Mouse (Mus musculus): ENCODE results near the gene Vmn1r83. TPM values are rescaled to one million over a fixed set of nuclear protein-coding genes. Genes with fewer than 3 reads are reported as not detected.

The Vmn1r83 gene
- polyA plus RNA-seq (2012; rRNA removed) (not detected in 2 replicates), polyA plus RNA-seq (2014; fragmentation: Nextera tagmentation; extraction: Ambion mirVana) (0.10 TPM in 1 of 2 replicates, not detected in the other)

GRCm38 (mm10) chr7:12329381-12329780, at the start of gene Vmn1r83:
Vmn1r83 (minus strand) TSS chr7:12329481.
- H3K4me1 ChIP-seq (ENCODE audit: control insufficient read depth, insufficient read depth, low read length): no peaks in the 10 kb centered on the region
- H3K27ac ChIP-seq (replicated peaks; ENCODE audit: low read depth, low read length): no peak within 1 kb of the TSS
- no peak within 1 kb of the TSS for H3K9ac ChIP-seq (ENCODE audit: low read depth, low read length, severe bottlenecking)
- DNase-seq (ENCODE audit: low spot score) (no peak), ATAC-seq (ENCODE audit: low FRiP score, low read depth) (no peak)
- TF ChIP-seq POLR2A (IDR thresholded peaks at IDR 0.05; ENCODE audit: borderline replicate concordance, extremely low read depth, insufficient read depth, insufficient read length): no peak
- no peak within 1 kb of the TSS for H3K4me2 ChIP-seq (replicated peaks; ENCODE audit: low read depth, low read length, severe bottlenecking)
- H3K36me3 ChIP-seq (ENCODE audit: control insufficient read depth, insufficient read depth, low read length): no peaks in the 10 kb centered on the region
- H3K4me3 ChIP-seq (replicated peaks; ENCODE audit: low read length): no peak within 1 kb of the TSS
- WGBS: 83% methylated on average over 2 of the region's 2 CpGs
- no peaks in the 10 kb centered on the region; the same call in 1 of the 2 replicates for H3K9me3 ChIP-seq (ENCODE audit: control insufficient read depth, low read length)
- H3K27me3 ChIP-seq (ENCODE audit: control insufficient read depth, insufficient read depth, low read length): no peaks in the 10 kb centered on the region

GRCm38 (mm10) chr7:12369173-12369572, 39.9 kb upstream of the Vmn1r83 start, which contains the start of gene Vmn1r84:
Vmn1r84 (minus strand) TSS chr7:12369273.
- ATAC-seq (ENCODE audit: low FRiP score, low read depth) (no peak), DNase-seq (ENCODE audit: low spot score) (no peak)
- Histone ChIP-seq H3K4me3 (replicated peaks; ENCODE audit: low read length) (no peak within 1 kb of the TSS), H3K4me2 (replicated peaks; ENCODE audit: low read depth, low read length, severe bottlenecking) (no peak within 1 kb of the TSS), H3K9ac (ENCODE audit: low read depth, low read length, severe bottlenecking) (no peak within 1 kb of the TSS), H3K27me3 (ENCODE audit: control insufficient read depth, insufficient read depth, low read length) (no peaks in the 10 kb centered on the region), H3K4me1 (ENCODE audit: control insufficient read depth, insufficient read depth, low read length) (no peaks in the 10 kb centered on the region), H3K9me3 (ENCODE audit: control insufficient read depth, low read length) (no peaks in the 10 kb centered on the region), H3K36me3 (ENCODE audit: control insufficient read depth, insufficient read depth, low read length) (no peaks in the 10 kb centered on the region), H3K27ac (replicated peaks; ENCODE audit: low read depth, low read length) (no peak within 1 kb of the TSS)
- no peak for TF ChIP-seq POLR2A (IDR thresholded peaks at IDR 0.05; ENCODE audit: borderline replicate concordance, extremely low read depth, insufficient read depth, insufficient read length)
- 68% methylated on average over 1 of the region's 1 CpGs for WGBS

DNA sequence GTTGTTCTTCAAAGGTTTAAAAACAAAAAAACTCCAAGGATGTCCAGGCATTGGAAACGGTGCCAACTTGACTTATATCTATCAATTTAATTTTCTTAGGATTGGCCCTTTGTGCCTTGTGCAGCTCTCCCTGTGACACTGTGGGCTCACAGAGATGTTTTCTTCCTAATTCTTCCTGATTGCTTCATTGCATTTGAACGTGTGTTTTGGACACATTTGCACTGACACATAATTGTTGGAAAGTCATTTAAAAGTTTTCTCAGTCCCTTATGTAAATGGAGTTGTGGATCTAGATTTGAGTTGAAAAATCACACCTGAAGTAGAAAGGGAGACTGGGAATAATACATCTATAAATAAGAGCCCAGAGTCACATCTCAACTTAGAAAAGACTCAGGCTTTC, 29.2 kb downstream of the Vmn1r83 start, which contains the start of gene Vmn1r82:
Gene Vmn1r82, plus strand, starts transcription at position 301 of the 400 bp plus-strand sequence.
- H3K9ac ChIP-seq (ENCODE audit: low read depth, low read length, severe bottlenecking): no peak within 1 kb of the TSS
- H3K4me2 ChIP-seq (replicated peaks; ENCODE audit: low read depth, low read length, severe bottlenecking): no peak within 1 kb of the TSS
- H3K36me3 ChIP-seq (ENCODE audit: control insufficient read depth, insufficient read depth, low read length): no peaks in the 10 kb centered on the region
- H3K4me1 ChIP-seq (ENCODE audit: control insufficient read depth, insufficient read depth, low read length): no peaks in the 10 kb centered on the region
- H3K9me3 ChIP-seq (ENCODE audit: control insufficient read depth, low read length): 0 out of 2 replicates have a peak, but pooled peaks cover 8% of the 10 kb centered on the region
- no peak for ATAC-seq (ENCODE audit: low FRiP score, low read depth)
- no peak for TF ChIP-seq POLR2A (IDR thresholded peaks at IDR 0.05; ENCODE audit: borderline replicate concordance, extremely low read depth, insufficient read depth, insufficient read length)
- H3K27me3 ChIP-seq (ENCODE audit: control insufficient read depth, insufficient read depth, low read length): no peaks in the 10 kb centered on the region
- no peak within 1 kb of the TSS for H3K4me3 ChIP-seq (replicated peaks; ENCODE audit: low read length)
- DNase-seq (ENCODE audit: low spot score): no peak
- H3K27ac ChIP-seq (replicated peaks; ENCODE audit: low read depth, low read length): no peak within 1 kb of the TSS
- 57% methylated on average over 2 of the region's 2 CpGs for WGBS

Small RNAs within 50 kb of the gene (microRNA-seq; reads per million reads assigned to microRNA genes)
- not detected for gene Gm23521

Other genes with a start within 250 kb of the Vmn1r83 start
- gene Vmn1r78, start 179.2 kb downstream of the Vmn1r83 start, polyA plus RNA-seq (2012; rRNA removed): not detected in 2 replicates
- not detected in 2 replicates for gene Vmn1r78, start 179.2 kb downstream of the Vmn1r83 start, polyA plus RNA-seq (2014; fragmentation: Nextera tagmentation; extraction: Ambion mirVana)
- not detected in 2 replicates for gene Vmn1r79, start 158.2 kb downstream of the Vmn1r83 start, polyA plus RNA-seq (2012; rRNA removed)
- gene Vmn1r79, start 158.2 kb downstream of the Vmn1r83 start, polyA plus RNA-seq (2014; fragmentation: Nextera tagmentation; extraction: Ambion mirVana): not detected in 2 replicates
- gene Vmn1r80, start 140.2 kb downstream of the Vmn1r83 start, polyA plus RNA-seq (2012; rRNA removed): not detected in 2 replicates
- gene Vmn1r80, start 140.2 kb downstream of the Vmn1r83 start, polyA plus RNA-seq (2014; fragmentation: Nextera tagmentation; extraction: Ambion mirVana): not detected in 2 replicates
- not detected in 2 replicates for gene Vmn1r81, start 61.2 kb downstream of the Vmn1r83 start, polyA plus RNA-seq (2012; rRNA removed)
- gene Vmn1r81, start 61.2 kb downstream of the Vmn1r83 start, polyA plus RNA-seq (2014; fragmentation: Nextera tagmentation; extraction: Ambion mirVana): not detected in 2 replicates
- not detected in 2 replicates for gene Vmn1r82, start 29.1 kb downstream of the Vmn1r83 start, polyA plus RNA-seq (2012; rRNA removed)
- not detected in 2 replicates for gene Vmn1r82, start 29.1 kb downstream of the Vmn1r83 start, polyA plus RNA-seq (2014; fragmentation: Nextera tagmentation; extraction: Ambion mirVana)
- gene Vmn1r84, start 39.8 kb upstream of the Vmn1r83 start, polyA plus RNA-seq (2012; rRNA removed): 0.03 and 0.04 TPM in 2 replicates
- not detected in 2 replicates for gene Vmn1r84, start 39.8 kb upstream of the Vmn1r83 start, polyA plus RNA-seq (2014; fragmentation: Nextera tagmentation; extraction: Ambion mirVana)
- 3.3 TPM in 2 replicates for gene Zfp551, start 93.3 kb upstream of the Vmn1r83 start, polyA plus RNA-seq (2012; rRNA removed)
- gene Zfp551, start 93.3 kb upstream of the Vmn1r83 start, polyA plus RNA-seq (2014; fragmentation: Nextera tagmentation; extraction: Ambion mirVana): 5.3 and 6.6 TPM in 2 replicates
- 9.6 and 12.3 TPM in 2 replicates for gene Zfp606, start 148.8 kb upstream of the Vmn1r83 start, polyA plus RNA-seq (2012; rRNA removed)
- 23.5 and 27.9 TPM in 2 replicates for gene Zfp606, start 148.8 kb upstream of the Vmn1r83 start, polyA plus RNA-seq (2014; fragmentation: Nextera tagmentation; extraction: Ambion mirVana)
- gene 2900092C05Rik, start 183.0 kb upstream of the Vmn1r83 start, polyA plus RNA-seq (2012; rRNA removed): not detected in 2 replicates
- gene 2900092C05Rik, start 183.0 kb upstream of the Vmn1r83 start, polyA plus RNA-seq (2014; fragmentation: Nextera tagmentation; extraction: Ambion mirVana): not detected in 2 replicates

Data from limb, embryonic 14.5 days (tissue).